Mouse (Mus musculus): Measurements from ENCODE around the gene Hormad2.

Gene Hormad2

GRCm38 (mm10) chr11:4302363-4302913 is 138.5 kb downstream of the Hormad2 start:
- peak in 1 of 2 experiments; percentile 55 for DNase-seq (ENCODE audit: low spot score in 2 of 2)

- DNase-seq (ENCODE audit: low spot score in 2 of 2): no peak
Measured at GRCm38 (mm10) chr11:4300683-4301082, 140.2 kb downstream of the Hormad2 start.

GRCm38 (mm10) chr11:4299735-4300474 is 141.0 kb downstream of the Hormad2 start:
- no peak for DNase-seq (ENCODE audit: low spot score in 2 of 2)

- no peak for DNase-seq (ENCODE audit: low spot score in 2 of 2)
Measured at GRCm38 (mm10) chr11:4299191-4299590, 141.7 kb downstream of the Hormad2 start.

- no peak for DNase-seq (ENCODE audit: low spot score in 2 of 2)
Measured at GRCm38 (mm10) chr11:4298615-4299014, 142.3 kb downstream of the Hormad2 start.

GRCm38 (mm10) chr11:4297753-4298152 is 143.2 kb downstream of the Hormad2 start:
- no peak for DNase-seq (ENCODE audit: low spot score in 2 of 2)

GRCm38 (mm10) chr11:4296610-4297275 is 144.2 kb downstream of the Hormad2 start:
- no peak for DNase-seq (ENCODE audit: low spot score in 2 of 2)
